Mouse (Mus musculus) megakaryocyte, embryonic 14.5 days (primary cell): ENCODE measurements at regions not wholly inside any gene's neighbourhood (a gene's known extent, or its start where the extent isn't known, plus 50 kb on each side); places are given as distances from the start of the nearest gene placed in this dataset.

Source experiments
- FLI1 ChIP-seq: IDR thresholded peaks from 2 replicates; pipeline ENCODE4 v1.6.1; 2012; ENCODE audit warnings: low read length, inconsistent platforms, mixed read lengths
- GATA1 ChIP-seq: IDR thresholded peaks from 3 replicates; pipeline ENCODE4 v1.6.1; 2012; ENCODE audit warnings: mixed read lengths, low read length, inconsistent platforms, borderline replicate concordance

- no peak for TF ChIP-seq GATA1
- TF ChIP-seq FLI1: no peak
Observed at GRCm38 (mm10) chr8:26244308-26244707, 125.0 kb downstream of the Gm45692 start.
